Mouse (Mus musculus) activated CD4-positive, CD25-positive, alpha-beta regulatory T cell, adult 4 months (primary cell): ENCODE data around the gene Ogg1. TPM values are rescaled to one million over a fixed set of nuclear protein-coding genes. Genes with fewer than 3 reads are reported as not detected.

Experiments
- ATAC-seq: one replicate; pipeline ENCODE4 v1.8.0; 2017
- polyA plus RNA-seq, 2 experiments: library from polyadenylated mRNA; unstranded; fragments of 100-300 nt; shearing (Covaris generic); gene quantifications; one replicate each; pipeline ENCODE4 v1.2.1; 2017

Gene Ogg1
- polyA plus RNA-seq = 10 to 100 TPM; 14.1 to 23.2 TPM

- peak; percentile 92 for ATAC-seq
These were observed at the start of gene Ogg1 for GRCm38 (mm10) chr6:113326533-113327315. TSS of gene Ogg1 (plus strand) at chr6:113326972.

- ATAC-seq = no peak
These were observed 45.1 kb upstream of the Ogg1 start for GRCm38 (mm10) chr6:113281676-113282075.

GRCm38 (mm10) chr6:113282101-113282802 is 44.5 kb upstream of the Ogg1 start, which contains the start of gene Cpne9:
TSS of gene Cpne9 (plus strand) at chr6:113282307.
- no peak for ATAC-seq

GRCm38 (mm10) chr6:113282969-113283368 is 43.8 kb upstream of the Ogg1 start:
- ATAC-seq = no peak

GRCm38 (mm10) chr6:113283500-113283899 is 43.3 kb upstream of the Ogg1 start:
- no peak for ATAC-seq

GRCm38 (mm10) chr6:113284931-113285330 is 41.8 kb upstream of the Ogg1 start:
- no peak for ATAC-seq

GRCm38 (mm10) chr6:113286316-113286715 is 40.5 kb upstream of the Ogg1 start:
- no peak for ATAC-seq

- ATAC-seq = no peak
These were observed 39.5 kb upstream of the Ogg1 start for GRCm38 (mm10) chr6:113287236-113287635.

GRCm38 (mm10) chr6:113289346-113289745 is 37.4 kb upstream of the Ogg1 start:
- ATAC-seq = no peak

GRCm38 (mm10) chr6:113290346-113290745 is 36.4 kb upstream of the Ogg1 start:
- no peak for ATAC-seq

- no peak for ATAC-seq
These were observed 33.8 kb upstream of the Ogg1 start for GRCm38 (mm10) chr6:113292938-113293337.

GRCm38 (mm10) chr6:113296046-113296445 is 30.7 kb upstream of the Ogg1 start:
- ATAC-seq = no peak

- no peak for ATAC-seq
These were observed 30.1 kb upstream of the Ogg1 start for GRCm38 (mm10) chr6:113296639-113297038.

- ATAC-seq = no peak
These were observed 25.4 kb upstream of the Ogg1 start for GRCm38 (mm10) chr6:113301350-113301749.

GRCm38 (mm10) chr6:113302258-113302657 is 24.5 kb upstream of the Ogg1 start:
- ATAC-seq = no peak

GRCm38 (mm10) chr6:113306322-113306985 is 20.3 kb upstream of the Ogg1 start:
- peak; percentile 89 for ATAC-seq

GRCm38 (mm10) chr6:113306986-113307349 is 19.8 kb upstream of the Ogg1 start, which contains the start of gene Brpf1:
TSS of gene Brpf1 (plus strand) at chr6:113307137.
- peak; percentile 13 for ATAC-seq

GRCm38 (mm10) chr6:113307481-113308121 is 19.2 kb upstream of the Ogg1 start:
- ATAC-seq = no peak

GRCm38 (mm10) chr6:113308141-113308540 is 18.6 kb upstream of the Ogg1 start:
- ATAC-seq = no peak

GRCm38 (mm10) chr6:113315972-113316371 is 10.8 kb upstream of the Ogg1 start:
- ATAC-seq = no peak

- no peak for ATAC-seq
These were observed 2.6 kb downstream of the Ogg1 start for GRCm38 (mm10) chr6:113329396-113329795.

- peak; percentile 40 for ATAC-seq
These were observed 3.8 kb downstream of the Ogg1 start for GRCm38 (mm10) chr6:113330547-113330946.

GRCm38 (mm10) chr6:113331721-113332120 is 4.9 kb downstream of the Ogg1 start:
- ATAC-seq = no peak
